In genomic region chr10:122046904-122047726, GRCm38 (mm10) we compare ENCODE assay signal across 8 mouse cellular contexts. TPM values are rescaled to one million over a fixed set of nuclear protein-coding genes. Genes with fewer than 3 reads are reported as not detected.
DNase-seq lines count a peak whose midpoint lies in the region; ATAC-seq and TF ChIP-seq lines count a peak whose summit lies in the region.

Srgap1 (minus strand) TSS chr10:122047315.

- H3K4me2 ChIP-seq in intestine, postnatal 0 days (replicated peaks; ENCODE audit: low read depth), result peak within 1 kb of the TSS; percentile 90
- peak within 1 kb of the TSS; percentile 85 for H3K4me2 ChIP-seq in limb, embryonic 13.5 days (replicated peaks)
- H3K4me2 ChIP-seq in midbrain, embryonic 13.5 days (replicated peaks), result peak within 1 kb of the TSS; percentile 73
- H3K4me2 ChIP-seq in stomach, embryonic 14.5 days (replicated peaks; ENCODE audit: low read depth, low read length), result peak within 1 kb of the TSS; percentile 71

- H3K9ac ChIP-seq in intestine, postnatal 0 days (ENCODE audit: low read depth, low read length), result peak within 1 kb of the TSS; percentile 73
- peak within 1 kb of the TSS; percentile 87 for H3K9ac ChIP-seq in limb, embryonic 13.5 days
- H3K9ac ChIP-seq in midbrain, embryonic 13.5 days (replicated peaks), result peak within 1 kb of the TSS; percentile 95
- peak within 1 kb of the TSS; percentile 87 for H3K9ac ChIP-seq in stomach, embryonic 14.5 days (replicated peaks; ENCODE audit: low read depth, low read length)

- peak; percentile 45 to 83 for DNase-seq in adrenal gland, adult (ENCODE audit: inconsistent age in 2 of 2, low spot score in 1 of 2)
- DNase-seq in adrenal gland, adult 8-10 months, result no peak
- peak; percentile 78 for DNase-seq in embryo, embryonic 11 days
- peak; percentile 96 for DNase-seq in heart, adult 11 months

- 0 out of 2 replicates have a peak, but pooled peaks cover 3% of the 10 kb centered on the region for H3K27me3 ChIP-seq in intestine, postnatal 0 days (replicated peaks; ENCODE audit: control insufficient read depth, insufficient read depth, low read length)
- H3K27me3 ChIP-seq in limb, embryonic 13.5 days, result no peaks in the 10 kb centered on the region
- H3K27me3 ChIP-seq in midbrain, embryonic 13.5 days, result no peaks in the 10 kb centered on the region
- no peaks in the 10 kb centered on the region for H3K27me3 ChIP-seq in stomach, embryonic 14.5 days (ENCODE audit: control insufficient read depth, insufficient read depth, low read length)

- peak; percentile 71 for ATAC-seq in intestine, postnatal 0 days
- peak; percentile 79 for ATAC-seq in limb, embryonic 13.5 days (ENCODE audit: low FRiP score, low read depth)
- peak; percentile 85 for ATAC-seq in midbrain, embryonic 13.5 days
- ATAC-seq in stomach, embryonic 14.5 days (ENCODE audit: insufficient number of reproducible peaks, insufficient read depth, low FRiP score, low read depth), result peak; percentile 79

- 2% methylated on average over 53 of the region's 79 CpGs for WGBS in intestine, postnatal 0 days
- WGBS in limb, embryonic 13.5 days, result under 1% methylated on average over 61 of the region's 79 CpGs
- under 1% methylated on average over 42 of the region's 79 CpGs for WGBS in midbrain, embryonic 13.5 days
- WGBS in stomach, embryonic 14.5 days, result 1% methylated on average over 50 of the region's 79 CpGs

- peak within 1 kb of the TSS; percentile 71 for H3K27ac ChIP-seq in intestine, postnatal 0 days (ENCODE audit: low read depth, low read length)
- H3K27ac ChIP-seq in limb, embryonic 13.5 days, result peak within 1 kb of the TSS; percentile 67
- H3K27ac ChIP-seq in midbrain, embryonic 13.5 days, result peak within 1 kb of the TSS; percentile 96
- peak within 1 kb of the TSS; percentile 85 for H3K27ac ChIP-seq in stomach, embryonic 14.5 days (ENCODE audit: low read length)

- peak within 1 kb of the TSS; percentile 79 for H3K4me3 ChIP-seq in intestine, postnatal 0 days (ENCODE audit: low read depth, low read length)
- H3K4me3 ChIP-seq in limb, embryonic 13.5 days, result peak within 1 kb of the TSS; percentile 78
- peak within 1 kb of the TSS; percentile 78 for H3K4me3 ChIP-seq in midbrain, embryonic 13.5 days (replicated peaks)
- peak within 1 kb of the TSS; percentile 73 for H3K4me3 ChIP-seq in stomach, embryonic 14.5 days (ENCODE audit: low read depth, low read length)

- no peak for TF ChIP-seq CTCF in intestine, postnatal 0 days (IDR thresholded peaks at IDR 0.05; ENCODE audit: low read depth)

- no peaks in the 10 kb centered on the region for H3K4me1 ChIP-seq in intestine, postnatal 0 days (replicated peaks; ENCODE audit: control insufficient read depth, insufficient read depth, low read length)
- H3K4me1 ChIP-seq in limb, embryonic 13.5 days, result peaks cover 15% of the 10 kb centered on the region
- H3K4me1 ChIP-seq in midbrain, embryonic 13.5 days (replicated peaks), result peaks cover 29% of the 10 kb centered on the region
- H3K4me1 ChIP-seq in stomach, embryonic 14.5 days (ENCODE audit: control insufficient read depth, insufficient read depth, low read length), result no peaks in the 10 kb centered on the region

- no peaks in the 10 kb centered on the region for H3K36me3 ChIP-seq in intestine, postnatal 0 days (ENCODE audit: control insufficient read depth, insufficient read depth)
- H3K36me3 ChIP-seq in limb, embryonic 13.5 days, result 0 out of 2 replicates have a peak, but pooled peaks cover 5% of the 10 kb centered on the region
- H3K36me3 ChIP-seq in midbrain, embryonic 13.5 days, result peaks cover 10% of the 10 kb centered on the region
- no peaks in the 10 kb centered on the region for H3K36me3 ChIP-seq in stomach, embryonic 14.5 days (ENCODE audit: control insufficient read depth, insufficient read depth, low read length)

- H3K9me3 ChIP-seq in intestine, postnatal 0 days (ENCODE audit: control insufficient read depth), result no peaks in the 10 kb centered on the region
- no peaks in the 10 kb centered on the region for H3K9me3 ChIP-seq in limb, embryonic 13.5 days
- H3K9me3 ChIP-seq in midbrain, embryonic 13.5 days, result no peaks in the 10 kb centered on the region
- no peaks in the 10 kb centered on the region for H3K9me3 ChIP-seq in stomach, embryonic 14.5 days (ENCODE audit: control insufficient read depth, low read depth, low read length)

RNA-seq across cellular contexts. Expression of gene Srgap1, which starts in this region (rescaled TPM):
- total RNA-seq in adrenal gland, adult 8-10 months (2022), result 1 to 10 TPM; 1.2 to 2.0 (median 1.6) TPM
- 2.6 and 3.3 TPM in 2 replicates for polyA plus RNA-seq in intestine, postnatal 0 days (2015; fragmentation: Nextera tagmentation; extraction: Ambion mirVana)
- polyA plus RNA-seq in limb, embryonic 13.5 days (2015; fragmentation: Nextera tagmentation; extraction: Ambion mirVana), result 15.7 and 15.9 TPM in 2 replicates
- 40.1 and 40.9 TPM in 2 replicates for polyA plus RNA-seq in midbrain, embryonic 13.5 days (2015; fragmentation: Nextera tagmentation; extraction: Ambion mirVana)
- 15.5 and 15.6 TPM in 2 replicates for polyA plus RNA-seq in stomach, embryonic 14.5 days (2014; fragmentation: Nextera tagmentation; extraction: Ambion mirVana)
